Mouse (Mus musculus) CH12.LX (cell line): Measurements from ENCODE around the gene Dtl. TPM values are rescaled to one million over a fixed set of nuclear protein-coding genes. Genes with fewer than 3 reads are reported as not detected.
A peak's percentile ranks its signal among the peaks of the same experiment; 100 is the strongest.

Source experiments
- DNase-seq: peaks from one replicate; pipeline ENCODE4 v3.0.0-alpha.2; 2013; ENCODE audit errors: extremely low read depth
- H3K27ac ChIP-seq: 2 replicates; pipeline ENCODE4 v1.5.1; 2012; ENCODE audit warnings: low read depth, mild to moderate bottlenecking, control low read depth, moderate library complexity; ENCODE audit not compliant: insufficient read depth
- H3K27me3 ChIP-seq: replicated peaks from 2 replicates; pipeline ENCODE3; 2012; ENCODE audit warnings: inconsistent platforms
- H3K36me3 ChIP-seq, 2 experiments: replicated peaks in 1 of 2; 2 replicates each; pipeline versions ENCODE3 to v1.6.1; 2012; ENCODE audit warnings: inconsistent platforms in 1 of 2, low read length in 1 of 2, mild to moderate bottlenecking in 1 of 2, mixed read lengths in 1 of 2, moderate library complexity in 1 of 2; ENCODE audit not compliant: control insufficient read depth in 1 of 2, insufficient read depth in 1 of 2
- H3K4me1 ChIP-seq, 2 experiments: 2 replicates each; pipeline ENCODE4 v1.6.1; 2012; ENCODE audit warnings: inconsistent platforms in 1 of 2, moderate library complexity in 1 of 2; ENCODE audit not compliant: insufficient read depth in 2 of 2, control insufficient read depth in 1 of 2
- H3K4me2 ChIP-seq: 2 replicates; pipeline ENCODE4 v1.6.1; 2012; ENCODE audit warnings: low read depth, mild to moderate bottlenecking, control low read depth; ENCODE audit not compliant: poor library complexity, insufficient read depth, severe bottlenecking
- H3K4me3 ChIP-seq, 3 experiments: fragments of 150-350 bp in 1 of 3; sonication (generic) in 1 of 3; replicated peaks in 1 of 3; 2 replicates each; pipeline versions ENCODE3 to v1.5.1; 2011 to 2012; ENCODE audit warnings: low read depth in 2 of 3, low read length in 2 of 3, mild to moderate bottlenecking in 2 of 3, moderate library complexity in 2 of 3, control low read depth in 1 of 3, improper control_type of control experiment in 1 of 3, inconsistent platforms in 1 of 3, mixed read lengths in 1 of 3; ENCODE audit not compliant: poor library complexity in 1 of 3
- H3K79me2 ChIP-seq: replicated peaks from 2 replicates; pipeline ENCODE4 v1.6.1; 2012; ENCODE audit warnings: mild to moderate bottlenecking, moderate library complexity; ENCODE audit not compliant: control insufficient read depth, poor library complexity, insufficient read depth, severe bottlenecking; ENCODE audit errors: extremely low read depth
- H3K9ac ChIP-seq: 2 replicates; pipeline ENCODE4 v1.6.1; 2012; ENCODE audit warnings: low read depth, mild to moderate bottlenecking, control low read depth, moderate library complexity; ENCODE audit not compliant: insufficient read depth
- H3K9me3 ChIP-seq: replicated peaks from 2 replicates; pipeline ENCODE3; 2012; ENCODE audit warnings: low read length, inconsistent platforms, mixed read lengths
- BHLHE40 ChIP-seq: IDR thresholded peaks from 2 replicates; pipeline ENCODE4 v1.6.1; 2011; ENCODE audit warnings: mild to moderate bottlenecking, low read depth, low read length, improper control_type of control experiment
- CHD1 ChIP-seq: IDR thresholded peaks from 2 replicates; pipeline ENCODE4 v1.6.1; 2012; ENCODE audit warnings: low read depth, low read length, improper control_type of control experiment, inconsistent platforms
- CHD2 ChIP-seq: IDR thresholded peaks from 2 replicates; pipeline ENCODE4 v1.6.1; 2011; ENCODE audit warnings: low read length, improper control_type of control experiment
- E2F4 ChIP-seq: IDR thresholded peaks from 2 replicates; pipeline ENCODE4 v1.6.1; 2011; ENCODE audit warnings: low read depth, low read length, improper control_type of control experiment; ENCODE audit not compliant: insufficient replicate concordance
- ELF1 ChIP-seq: IDR thresholded peaks from 2 replicates; pipeline ENCODE4 v1.6.1; 2014; ENCODE audit warnings: low read depth, mild to moderate bottlenecking, inconsistent platforms, low read length, improper control_type of control experiment
- EP300 ChIP-seq: IDR thresholded peaks from 2 replicates; pipeline ENCODE4 v1.6.1; 2011; ENCODE audit warnings: low read length, improper control_type of control experiment
- ETS1 ChIP-seq: conservative IDR thresholded peaks from 2 replicates; pipeline ENCODE4 v1.6.1; 2012; ENCODE audit warnings: low read depth, mild to moderate bottlenecking, inconsistent platforms, low read length, improper control_type of control experiment, moderate library complexity
- GABPA ChIP-seq: IDR thresholded peaks from 2 replicates; pipeline ENCODE4 v1.6.1; 2012; ENCODE audit warnings: low read depth, low read length, improper control_type of control experiment, inconsistent platforms; ENCODE audit not compliant: insufficient replicate concordance
- JUN ChIP-seq: IDR thresholded peaks from 2 replicates; pipeline ENCODE4 v1.6.1; 2011; ENCODE audit warnings: low read depth, mild to moderate bottlenecking, low read length, improper control_type of control experiment, moderate library complexity; ENCODE audit not compliant: insufficient read depth
- MAFK ChIP-seq: IDR thresholded peaks from 2 replicates; pipeline ENCODE4 v1.6.1; 2011; ENCODE audit warnings: low read length, improper control_type of control experiment; ENCODE audit not compliant: insufficient replicate concordance
- MEF2A ChIP-seq: IDR thresholded peaks from 2 replicates; pipeline ENCODE4 v1.6.1; 2014; ENCODE audit warnings: low read depth, mild to moderate bottlenecking, inconsistent platforms, low read length, improper control_type of control experiment, borderline replicate concordance
- MXI1 ChIP-seq: IDR thresholded peaks from 2 replicates; pipeline ENCODE4 v1.6.1; 2011; ENCODE audit warnings: mild to moderate bottlenecking, low read depth, low read length, improper control_type of control experiment
- MYC ChIP-seq: IDR thresholded peaks from 2 replicates; pipeline ENCODE4 v1.6.1; 2011; ENCODE audit warnings: low read depth, mild to moderate bottlenecking, improper control_type of control experiment, low read length
- NELFE ChIP-seq: IDR thresholded peaks from 2 replicates; pipeline ENCODE4 v1.6.1; 2011; ENCODE audit warnings: low read depth, low read length, improper control_type of control experiment
- PAX5 ChIP-seq: IDR thresholded peaks from 2 replicates; pipeline ENCODE4 v1.6.1; 2012; ENCODE audit warnings: low read length, inconsistent platforms, mixed read lengths
- POLR2A ChIP-seq: IDR thresholded peaks from 2 replicates; pipeline ENCODE4 v1.6.1; 2011; ENCODE audit warnings: low read depth, mild to moderate bottlenecking, improper control_type of control experiment, low read length
- POLR2AphosphoS2 ChIP-seq: IDR thresholded peaks from 2 replicates; pipeline ENCODE4 v1.6.1; 2011; ENCODE audit warnings: low read depth, low read length, improper control_type of control experiment
- RAD21 ChIP-seq: IDR thresholded peaks from 2 replicates; pipeline ENCODE4 v1.6.1; 2011; ENCODE audit warnings: low read depth, mild to moderate bottlenecking, low read length, improper control_type of control experiment, moderate library complexity
- RCOR1 ChIP-seq: conservative IDR thresholded peaks from 2 replicates; pipeline ENCODE4 v1.6.1; 2012; ENCODE audit warnings: low read depth, mild to moderate bottlenecking, inconsistent platforms, low read length, improper control_type of control experiment
- SMC3 ChIP-seq: IDR thresholded peaks from 2 replicates; pipeline ENCODE4 v1.6.1; 2011; ENCODE audit warnings: low read depth, low read length, improper control_type of control experiment
- UBTF ChIP-seq: IDR thresholded peaks from 2 replicates; pipeline ENCODE4 v1.6.1; 2012; ENCODE audit warnings: low read depth, mild to moderate bottlenecking, inconsistent platforms, low read length, improper control_type of control experiment, moderate library complexity
- USF1 ChIP-seq: IDR thresholded peaks from 2 replicates; pipeline ENCODE4 v1.6.1; 2014; ENCODE audit warnings: low read depth, mild to moderate bottlenecking, inconsistent platforms, low read length, improper control_type of control experiment
- USF2 ChIP-seq: conservative IDR thresholded peaks from 2 replicates; pipeline ENCODE4 v1.6.1; 2011; ENCODE audit warnings: low read depth, low read length, improper control_type of control experiment
- ZC3H11A ChIP-seq: IDR thresholded peaks from 2 replicates; pipeline ENCODE4 v1.6.1; 2012; ENCODE audit warnings: low read depth, mild to moderate bottlenecking, inconsistent platforms, low read length, improper control_type of control experiment
- ZKSCAN1 ChIP-seq: IDR thresholded peaks from 2 replicates; pipeline ENCODE4 v1.6.1; 2012; ENCODE audit warnings: low read depth, inconsistent platforms, low read length, improper control_type of control experiment, borderline replicate concordance
- ZMIZ1 ChIP-seq: IDR thresholded peaks from 2 replicates; pipeline ENCODE4 v1.6.1; 2012; ENCODE audit warnings: low read depth, mild to moderate bottlenecking, inconsistent platforms, low read length, improper control_type of control experiment
- ZNF384 ChIP-seq: IDR thresholded peaks from 2 replicates; pipeline ENCODE4 v1.6.1; 2012; ENCODE audit warnings: low read depth, low read length, improper control_type of control experiment, inconsistent platforms
- dilution Hi-C: fragments of 300-500 bp; cut with MboI; formaldehyde crosslinking; loops from 2 replicates; pipeline ENCODE4 v1.14.3; 2020; ENCODE audit warnings: low sequenced_read_pairs; ENCODE audit not compliant: extremely low pct_unique_long_range_greater_than_20kb, extremely low pct_ligation_motif_present
- in situ Hi-C: fragments of 300-500 bp; cut with MboI; formaldehyde crosslinking; loops from 3 replicates; pipeline ENCODE4 v1.14.3; 2019; ENCODE audit warnings: low sequenced_read_pairs, low pct_ligation_motif_present, low pct_unique_long_range_greater_than_20kb, mixed read lengths
- polyA plus RNA-seq: library from polyadenylated mRNA; unstranded; fragments of >175 nt; gene quantifications from 2 replicates; pipeline ENCODE4 v1.2.1, GENCODE M21; 2012; ENCODE audit warnings: low read depth; ENCODE audit not compliant: insufficient read length
- total RNA-seq, 2 experiments: library from RNA; depleted of rRNA; stranded (reverse); fragments of 300-350 nt in 1 of 2; fragments of >200 nt in 1 of 2; gene quantifications; 2 replicates each; pipeline ENCODE4 v1.2.3; 2012 to 2014

The Dtl gene
- total and polyA plus RNA-seq, 3 experiments, result 31.8 to 65.2 (median 37.9) TPM

GRCm38 (mm10) chr1:191622801-191623200 lies 47.5 kb upstream of the Dtl start:
- Histone ChIP-seq H3K4me3 (no peak overlapping the region), H3K4me2 (no peak overlapping the region), H3K79me2 (no peaks in the 10 kb centered on the region), H3K27me3 (no peaks in the 10 kb centered on the region), H3K4me1 (peaks cover 24 to 42% of the 10 kb centered on the region in 2 experiments), H3K36me3 (peaks cover 38 to 61% of the 10 kb centered on the region in 2 experiments), H3K27ac (no peak overlapping the region), H3K9ac (no peak overlapping the region), H3K9me3 (no peaks in the 10 kb centered on the region)
- dilution Hi-C loops (no loop called here), in situ Hi-C loops (loop anchor here (25.0 kb wide), 1 partner anchor 90 kb away; the partner anchor contains the start of gene Lpgat1)
- no peak for DNase-seq
- TF ChIP-seq ZMIZ1 (no peak), BHLHE40 (peak; percentile 50), CHD2 (no peak), SMC3 (no peak), MYC (no peak), GABPA (no peak), MXI1 (no peak), ZNF384 (no peak), PAX5 (no peak), NELFE (no peak), ETS1 (peak; percentile 23; the same call in 1 of the 2 replicates), USF2 (no peak), USF1 (no peak), CHD1 (no peak), E2F4 (no peak), ELF1 (no peak), POLR2A (no peak), RAD21 (no peak), MEF2A (0 out of 2 replicates have a peak, but pooled peaks have one; percentile 34), ZKSCAN1 (no peak), POLR2AphosphoS2 (no peak), UBTF (no peak), ZC3H11A (no peak)

- H3K36me3 ChIP-seq, result peaks cover 50 to 77% of the 10 kb centered on the region in 2 experiments
- no peaks in the 10 kb centered on the region for H3K79me2 ChIP-seq
- TF ChIP-seq EP300 (no peak), CHD1 (no peak), UBTF (no peak), ZMIZ1 (no peak), ZC3H11A (no peak), NELFE (no peak), USF2 (no peak), GABPA (no peak), JUN (no peak), RCOR1 (no peak), MAFK (no peak)
- H3K4me2 ChIP-seq, result no peak overlapping the region
- no peak overlapping the region for H3K9ac ChIP-seq
- no peak overlapping the region for H3K27ac ChIP-seq
- dilution Hi-C loops, result no loop called here
- peaks cover 21 to 40% of the 10 kb centered on the region in 2 experiments for H3K4me1 ChIP-seq
- H3K9me3 ChIP-seq, result no peaks in the 10 kb centered on the region
- H3K27me3 ChIP-seq, result no peaks in the 10 kb centered on the region
- in situ Hi-C loops, result loop anchor here (25.0 kb wide), 1 partner anchor 91 kb away; the partner anchor contains the start of gene Lpgat1
- DNase-seq, result no peak
- no peak overlapping the region for H3K4me3 ChIP-seq
These were observed 45.8 kb upstream of the Dtl start for GRCm38 (mm10) chr1:191621096-191621495.
